Mouse (Mus musculus) retina, postnatal 7 days (tissue): ENCODE data around the gene Lcn11.
"Not testable (repeated sequence)": the region's sequence is repeated elsewhere in the genome, so short reads cannot be mapped to it uniquely, and the experiment has no call there.

Experiments used
- DNase-seq: peaks from one replicate; pipeline ENCODE4 v3.0.0-alpha.2; 2012; ENCODE audit warnings: low read depth, low spot score

Lcn11 gene

DNA sequence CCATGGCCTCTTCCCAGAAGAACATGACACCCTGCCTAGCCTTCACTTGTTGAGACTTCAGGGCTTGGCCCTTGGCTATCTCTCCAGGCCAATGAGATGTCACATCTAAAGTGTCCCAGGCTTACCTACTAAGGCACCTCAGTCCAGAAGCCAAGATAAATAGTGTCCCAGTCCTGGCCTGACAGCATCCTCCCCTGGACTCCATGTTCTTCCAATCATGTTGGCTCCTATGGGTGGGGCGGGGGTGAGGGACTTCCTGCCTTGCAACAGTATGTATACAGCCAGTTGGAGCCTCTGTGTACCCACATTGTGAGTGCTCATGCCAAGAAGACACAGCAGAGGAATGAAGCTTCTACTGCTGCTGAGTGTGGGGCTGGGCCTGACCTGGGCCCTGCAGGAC, at the start of gene Lcn11:
Gene Lcn11 (plus strand): TSS at position 301 of the 400 bp plus-strand sequence.
- no peak for DNase-seq

DNA sequence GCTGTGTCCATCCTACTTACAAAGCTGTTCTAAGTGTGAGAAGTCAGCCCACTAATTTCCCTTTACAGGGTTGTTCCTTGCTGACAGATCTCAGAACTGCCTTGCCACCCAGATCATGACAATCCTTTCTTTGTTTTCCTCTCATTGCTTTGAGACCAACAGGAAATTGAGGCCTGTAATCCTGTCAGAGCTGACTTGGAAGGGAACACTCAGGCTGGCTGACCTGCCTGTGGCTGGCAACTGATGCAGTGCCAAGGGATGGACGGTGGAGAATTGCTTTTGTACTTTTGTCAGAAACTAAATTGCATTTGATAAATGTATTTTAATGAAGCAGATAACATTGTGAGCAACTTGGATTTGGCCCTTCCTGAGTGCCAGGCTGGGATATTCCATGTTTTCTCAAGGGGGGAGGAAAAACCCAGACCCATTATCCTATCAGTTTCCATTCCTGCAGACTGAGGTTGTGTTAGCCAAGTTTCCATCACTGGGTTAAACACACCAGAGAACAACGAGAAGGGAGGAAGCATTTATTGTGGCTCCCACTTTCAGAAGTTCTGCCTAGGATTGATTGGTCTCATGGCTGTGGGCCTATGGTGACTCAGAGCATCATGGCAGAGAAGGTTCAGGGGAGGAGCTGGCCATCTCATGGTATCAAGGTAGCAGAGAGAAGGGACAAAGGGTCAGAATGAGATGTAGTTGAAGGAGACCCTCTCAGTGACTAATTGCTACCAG, 43.5 kb upstream of the Lcn11 start:
- no peak for DNase-seq

DNA sequence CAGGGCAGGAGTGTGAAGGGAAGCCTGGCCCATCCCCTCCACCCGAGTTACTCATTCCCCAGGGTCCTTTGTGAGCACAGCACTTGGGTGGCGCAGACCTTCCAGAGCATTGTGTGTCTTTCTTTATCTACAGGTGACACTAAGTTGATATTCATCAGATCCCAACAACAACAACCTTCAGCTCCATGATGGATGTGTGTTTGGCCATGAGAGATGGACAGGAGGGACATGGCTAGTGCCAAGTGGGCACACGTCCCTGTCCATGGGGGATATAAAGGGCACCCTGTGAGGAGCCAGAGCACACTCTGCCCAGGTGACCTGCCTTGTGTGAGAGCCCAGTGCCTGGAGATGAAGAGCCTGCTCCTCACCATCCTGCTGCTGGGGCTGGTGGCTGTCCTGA, 40.1 kb upstream of the Lcn11 start, which contains the start of gene Obp2b:
Gene Obp2b (plus strand): TSS at position 301 of the 400 bp plus-strand sequence.
- DNase-seq = not testable (repeated sequence)

DNA sequence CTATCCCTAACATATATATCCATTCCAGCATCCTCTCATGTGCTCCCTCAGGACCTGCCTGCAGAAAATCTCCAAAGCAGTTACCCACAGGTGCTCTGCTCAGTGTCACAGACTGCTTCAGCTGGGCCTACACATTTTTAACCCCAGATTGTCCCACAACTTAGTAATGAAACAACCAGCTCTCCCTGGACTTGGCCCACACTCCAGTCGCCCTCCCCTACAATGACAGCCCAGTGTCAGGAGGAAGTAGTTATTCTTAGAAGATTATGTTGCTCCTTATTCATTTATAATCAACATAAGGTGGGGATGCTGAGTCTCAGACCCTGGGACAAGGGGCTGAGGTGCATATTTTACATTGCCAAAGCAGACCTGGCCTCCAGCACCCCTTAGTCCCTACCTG, 35.1 kb upstream of the Lcn11 start:
- DNase-seq = no peak

DNA sequence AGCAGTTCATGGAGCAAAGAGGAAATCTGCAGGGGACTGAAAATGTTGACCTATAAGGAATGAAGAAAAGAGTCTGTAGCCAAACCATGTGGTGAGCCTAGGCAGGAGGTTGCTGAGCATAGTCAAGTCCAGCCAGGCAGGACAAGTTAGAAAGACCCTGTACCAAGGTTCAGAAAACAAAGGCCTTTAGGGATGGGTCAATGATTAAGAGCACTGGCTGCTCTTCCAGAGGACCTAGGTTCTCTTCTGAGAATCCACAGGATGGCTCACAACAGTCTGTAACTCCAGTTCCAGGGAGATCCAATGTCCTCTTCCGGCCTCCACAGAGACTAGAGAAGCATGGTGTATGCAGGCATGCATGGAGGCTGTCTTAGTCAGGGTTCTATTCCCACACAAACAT, 22.6 kb upstream of the Lcn11 start:
- DNase-seq = no peak

DNA sequence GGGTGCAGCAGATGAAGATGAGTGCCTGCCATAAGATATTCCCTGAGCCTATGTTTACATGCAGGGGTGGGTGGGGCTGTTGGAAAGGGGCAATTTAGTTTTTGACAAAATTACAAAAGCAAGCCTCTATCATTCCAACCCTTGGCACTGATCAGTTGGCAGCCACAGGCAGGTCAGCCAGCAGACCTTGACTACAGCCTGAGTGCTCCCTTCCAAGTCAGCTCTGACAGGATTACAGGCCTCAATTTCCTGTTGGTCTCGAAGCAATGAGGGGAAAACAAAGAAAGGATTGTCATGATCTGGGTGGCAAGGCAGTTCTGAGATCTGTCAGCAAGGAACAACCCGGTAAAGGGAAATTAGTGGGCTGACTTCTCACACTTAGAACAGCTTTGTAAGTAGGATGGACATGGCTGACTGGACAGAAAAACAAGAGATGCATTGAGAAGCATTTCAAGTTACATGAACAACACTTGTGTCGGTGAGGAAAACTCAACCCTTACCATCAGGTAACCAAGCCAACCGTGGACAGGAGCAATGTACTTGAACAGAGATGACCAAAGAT, 18.7 kb upstream of the Lcn11 start:
- no peak for DNase-seq

DNA sequence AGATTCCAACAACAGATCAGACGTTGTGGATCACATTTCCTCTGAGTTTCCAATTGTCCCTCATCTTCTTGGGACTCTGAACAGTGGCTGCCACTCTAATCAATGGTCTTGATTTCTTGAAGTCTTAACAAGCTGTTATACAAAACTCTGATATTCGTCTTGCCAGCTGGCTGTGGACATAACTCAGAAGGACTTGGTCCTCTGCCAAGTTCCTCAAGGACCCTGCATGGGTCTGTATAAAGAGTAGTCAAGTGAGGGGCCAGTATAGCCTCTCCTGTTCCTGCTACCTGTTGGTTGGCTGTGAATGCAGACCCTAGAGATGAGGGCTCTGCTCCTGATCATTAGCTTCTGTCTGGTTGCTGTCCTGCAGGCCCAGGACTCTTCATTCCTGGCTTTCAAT, 11.5 kb upstream of the Lcn11 start, which contains the start of gene Lcn3:
Gene Lcn3 (plus strand): TSS at position 301 of the 400 bp plus-strand sequence.
- no peak for DNase-seq

DNA sequence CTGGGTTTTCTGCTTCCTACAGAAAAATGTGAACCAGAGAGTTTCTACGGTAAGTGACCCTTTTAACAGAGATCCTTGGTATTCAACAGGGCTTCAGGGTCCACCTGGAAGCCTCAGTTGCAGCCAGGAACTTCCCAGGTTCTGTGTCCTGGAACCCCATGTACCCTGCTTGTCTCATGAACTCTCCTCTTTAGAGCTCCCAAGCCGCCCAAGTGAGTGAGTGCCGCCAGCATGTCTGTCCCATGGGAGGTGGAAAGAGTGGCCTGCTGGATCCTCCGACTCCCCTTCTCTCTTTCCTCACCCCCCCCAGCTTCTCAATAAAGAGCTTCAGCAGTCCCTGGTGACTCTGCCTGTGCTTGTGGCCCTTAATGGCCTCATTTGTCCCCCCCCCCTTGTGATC, 9.1 kb upstream of the Lcn11 start:
- DNase-seq = no peak

DNA sequence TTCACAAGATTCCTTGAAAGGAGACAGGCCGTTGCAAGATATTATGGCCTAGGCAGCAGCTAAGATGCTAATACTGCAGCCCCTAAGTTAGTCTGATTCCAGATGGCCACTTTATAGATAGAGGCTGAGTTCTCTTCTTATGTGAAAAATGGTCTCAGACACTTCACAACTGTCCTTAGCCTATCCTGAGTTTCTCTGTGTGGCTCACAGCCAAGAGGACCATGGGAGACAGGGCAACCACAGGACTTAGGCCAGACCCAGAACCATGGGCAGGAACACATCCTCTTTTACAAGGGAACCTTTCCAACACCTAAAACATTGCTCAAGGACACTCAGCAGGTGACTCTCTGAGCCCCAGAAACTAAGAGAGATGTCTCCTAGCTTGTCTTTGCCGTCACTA, 3.3 kb upstream of the Lcn11 start:
- DNase-seq = no peak

DNA sequence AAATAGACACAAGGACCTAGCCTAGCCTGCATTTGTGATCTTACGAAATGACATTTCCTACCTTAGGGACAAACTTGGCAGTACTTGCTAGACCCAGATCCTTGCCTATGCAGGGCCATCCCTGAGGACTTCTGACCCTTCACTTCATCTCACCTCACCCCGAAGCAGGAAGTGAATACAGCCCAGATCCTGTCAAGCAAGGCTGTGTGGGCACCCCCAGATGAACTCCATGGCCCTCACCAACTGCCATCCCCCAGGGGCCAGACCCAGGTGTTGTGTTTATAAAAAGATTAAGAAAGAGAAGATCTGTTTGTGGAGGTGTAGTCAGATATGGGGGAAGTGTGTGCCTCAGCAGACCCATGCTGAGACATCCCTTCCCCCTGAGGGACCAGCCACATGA, 2.2 kb upstream of the Lcn11 start:
- DNase-seq = no peak

DNA sequence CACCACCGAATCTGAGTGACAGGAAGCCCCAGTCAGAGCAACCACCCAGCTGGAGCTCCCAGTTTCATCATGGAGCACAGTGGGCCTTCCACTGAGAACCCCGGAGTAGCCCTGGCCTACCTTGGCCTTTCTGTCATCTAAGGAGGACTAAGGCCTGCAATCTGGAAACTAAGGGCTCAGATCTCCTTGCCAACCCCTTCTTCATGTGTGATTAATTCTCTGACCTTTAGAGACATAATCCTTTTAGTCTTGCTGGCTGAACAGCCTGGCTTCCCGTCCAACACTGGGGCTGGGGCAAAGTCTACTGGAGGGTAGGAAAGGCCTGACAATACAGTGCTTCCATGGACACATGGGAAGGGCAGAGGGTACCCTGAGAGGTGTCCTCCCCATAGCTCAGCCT, 826 bp upstream of the Lcn11 start:
- no peak for DNase-seq

DNA sequence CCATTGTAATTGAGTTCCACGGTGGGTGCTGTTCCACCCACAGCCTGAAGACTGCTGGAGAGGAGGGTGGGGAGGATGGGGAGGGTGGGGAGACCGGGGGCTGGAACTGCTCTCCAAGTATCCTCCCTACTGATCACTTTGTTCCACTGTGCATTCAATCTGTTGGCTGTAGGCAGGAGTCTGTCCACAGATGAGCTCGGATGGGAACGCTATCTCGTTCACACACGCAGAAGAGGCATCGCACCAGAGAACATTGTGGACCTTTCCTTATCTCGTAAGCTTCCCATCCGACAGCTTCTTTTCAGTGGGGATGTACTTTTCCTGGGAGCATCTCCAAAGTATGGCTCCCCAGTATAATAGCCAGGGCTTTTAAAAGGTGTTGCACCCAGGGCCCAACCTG, 2.3 kb downstream of the Lcn11 start:
- DNase-seq = no peak

DNA sequence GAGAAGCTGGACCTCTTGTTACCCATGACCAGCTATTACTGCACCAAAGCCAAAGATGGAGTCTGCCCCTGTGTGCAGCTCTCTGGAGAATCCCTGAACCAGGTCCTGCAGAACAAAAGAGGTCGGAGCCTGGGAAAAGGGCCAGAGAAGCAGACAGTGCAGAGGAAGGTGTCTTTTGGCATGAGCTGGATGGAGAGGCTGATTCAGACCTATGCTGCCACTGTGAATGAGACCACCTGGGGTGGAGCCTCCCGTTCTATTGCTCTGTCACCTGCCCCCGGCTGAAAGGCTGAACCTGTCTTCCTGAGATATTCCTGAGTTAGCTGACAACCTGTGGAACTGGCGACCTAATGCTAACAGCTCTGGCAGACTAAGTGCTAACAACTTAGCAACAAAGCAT, 4.1 kb downstream of the Lcn11 start:
- DNase-seq = no peak

DNA sequence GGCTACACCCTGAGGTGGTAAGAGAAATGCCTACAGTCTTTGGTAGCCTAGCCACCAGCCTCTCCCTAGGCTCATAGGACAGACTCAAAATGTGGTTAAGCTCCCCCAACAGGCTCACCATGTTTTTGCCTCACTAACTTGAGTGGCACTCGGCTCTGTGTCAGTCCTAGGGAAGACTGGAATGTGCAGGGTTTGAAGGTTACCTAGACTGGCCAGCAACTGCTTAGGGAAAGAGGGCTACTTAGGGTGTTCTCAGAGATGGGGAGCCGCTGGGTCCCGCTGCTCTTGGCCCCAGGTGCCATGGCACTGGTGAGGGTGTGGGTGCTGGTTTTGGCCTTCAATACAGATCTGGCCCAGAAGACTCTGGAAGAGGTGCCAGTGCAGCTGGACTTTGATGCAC, 5.1 kb downstream of the Lcn11 start, which contains the start of gene Gm13539:
Gene Gm13539 (plus strand): TSS at position 301 of the 400 bp plus-strand sequence.
- no peak for DNase-seq

DNA sequence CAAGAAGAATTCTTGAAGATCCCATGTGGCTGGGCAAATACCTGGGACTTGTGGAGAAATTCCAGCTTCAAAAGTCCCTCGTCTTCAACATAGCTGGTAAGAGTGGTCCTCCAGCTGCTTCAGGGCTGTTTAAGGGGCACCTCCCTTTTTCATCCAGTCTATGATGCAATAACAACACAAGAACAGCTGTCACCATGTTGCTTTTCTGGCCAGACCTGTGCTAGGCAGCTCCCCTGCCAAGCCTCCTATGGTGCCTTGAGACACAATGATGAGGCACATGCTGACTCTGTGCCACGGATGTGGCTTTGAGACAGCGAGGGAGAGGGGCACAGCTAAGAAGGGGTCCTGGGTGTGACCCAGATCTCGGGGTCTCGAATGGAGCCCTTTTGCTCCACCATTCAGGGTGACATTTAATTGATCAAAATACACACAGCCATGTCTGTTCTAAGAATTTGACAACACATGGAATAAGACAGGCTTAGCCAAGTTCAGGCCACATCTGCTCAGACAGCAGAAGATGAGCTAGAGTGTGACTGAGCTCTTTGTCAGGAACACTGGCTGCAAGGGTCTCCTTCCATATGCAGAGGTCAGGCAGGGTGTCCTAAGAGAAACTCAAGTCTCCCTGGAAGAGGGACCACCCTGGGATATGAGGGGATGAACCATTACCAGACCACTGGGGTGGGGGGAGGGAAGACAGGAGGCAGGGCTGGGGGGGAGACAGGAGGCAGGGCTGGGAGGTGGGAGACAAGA, 8.9 kb downstream of the Lcn11 start:
- DNase-seq = no peak

DNA sequence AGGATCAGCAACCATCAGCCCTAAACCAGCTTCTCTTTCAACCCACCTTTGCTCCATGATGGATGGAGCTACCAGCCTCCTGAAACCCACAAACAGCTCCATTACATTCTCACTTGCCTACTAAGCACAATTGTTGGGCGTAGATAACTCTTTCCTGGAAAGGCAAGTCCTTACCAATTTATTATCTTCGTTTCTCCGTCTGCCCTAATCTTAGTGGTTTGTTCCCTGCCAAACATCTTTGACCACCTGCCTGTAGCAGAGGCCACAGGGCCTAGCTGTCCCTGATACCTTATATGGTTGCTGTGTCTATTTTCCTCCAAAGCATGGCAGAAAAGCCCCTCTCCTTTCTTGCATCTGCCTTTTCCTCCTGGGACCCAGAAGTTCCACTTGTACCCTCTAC, 12.3 kb downstream of the Lcn11 start:
- DNase-seq = no peak

DNA sequence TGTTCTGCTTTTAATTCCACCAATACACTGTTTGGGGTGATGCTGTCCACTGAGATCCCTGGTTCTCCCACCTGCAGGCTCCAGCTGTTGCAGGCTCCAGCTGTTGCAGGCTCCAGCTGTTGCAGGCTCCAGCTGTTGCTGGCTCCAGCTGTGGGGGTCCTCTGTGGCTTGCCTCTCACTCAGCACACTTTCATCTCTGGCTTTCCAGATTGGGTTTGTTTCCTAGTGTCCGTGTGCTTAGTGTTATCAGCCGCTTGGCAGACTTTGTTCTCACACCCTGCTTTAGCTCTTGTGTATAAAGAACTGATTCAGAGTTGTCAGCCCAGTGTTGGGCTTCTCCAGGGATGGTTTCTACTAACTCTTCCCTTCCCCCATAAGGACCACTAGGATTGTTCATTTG, 20.8 kb downstream of the Lcn11 start:
- no peak for DNase-seq

DNA sequence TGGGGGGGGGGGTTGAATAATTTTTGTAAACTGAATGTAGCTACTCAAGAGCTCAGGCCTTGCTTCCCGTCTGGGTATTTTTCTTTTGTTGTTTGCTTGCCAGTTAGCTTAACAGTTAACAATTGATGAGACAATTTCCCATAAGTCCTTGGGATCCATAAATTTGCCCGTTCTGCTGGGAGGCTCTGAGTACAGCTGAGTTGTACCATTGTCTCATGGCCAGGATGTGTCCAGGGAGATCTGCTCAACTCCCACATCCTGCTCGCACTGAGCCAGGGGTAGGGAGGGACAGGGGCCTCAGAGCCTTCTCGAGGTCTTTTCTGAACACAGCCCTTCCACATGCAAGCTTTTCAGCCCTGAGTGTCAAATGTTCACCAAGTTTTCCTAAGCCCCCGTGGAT, 21.2 kb downstream of the Lcn11 start:
- DNase-seq = no peak

DNA sequence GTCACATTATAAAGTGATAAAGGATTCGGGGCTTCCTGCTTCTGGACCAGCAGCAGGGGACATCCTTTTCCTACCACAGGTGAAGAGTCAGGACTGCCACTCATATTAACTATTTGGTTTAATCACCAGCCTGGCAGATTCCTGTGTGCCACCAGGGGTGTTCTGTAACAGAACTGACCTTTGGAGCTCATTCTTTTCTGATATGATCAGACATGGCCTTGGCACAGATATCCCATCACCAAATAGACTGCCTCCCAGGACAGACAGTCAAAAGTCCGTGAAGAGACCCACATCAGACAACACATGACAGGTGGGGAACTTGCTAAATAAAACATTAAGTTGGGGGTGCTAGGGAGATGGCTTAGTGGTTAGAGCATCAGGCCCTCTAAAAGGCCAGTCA, 34.9 kb downstream of the Lcn11 start:
- DNase-seq = no peak

DNA sequence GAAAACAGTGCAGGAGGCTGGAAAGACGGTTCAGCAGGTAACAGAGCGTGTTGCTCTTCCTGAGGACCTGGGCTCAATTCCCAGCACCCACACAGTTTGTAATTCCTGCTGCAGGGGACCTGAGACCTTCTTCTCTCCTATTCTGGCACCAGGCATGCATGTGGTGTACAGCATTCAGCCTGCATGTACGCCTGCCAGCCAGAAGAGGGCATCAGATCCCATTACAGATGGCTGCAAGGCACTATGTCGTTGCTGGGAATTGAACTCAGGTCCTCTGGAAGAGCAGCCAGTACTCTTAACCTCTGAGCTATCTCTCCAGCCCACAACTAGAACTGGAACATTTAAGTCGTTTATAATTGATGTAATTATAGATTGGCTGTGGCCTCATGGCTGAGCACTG, 36.5 kb downstream of the Lcn11 start:
- no peak for DNase-seq

DNA sequence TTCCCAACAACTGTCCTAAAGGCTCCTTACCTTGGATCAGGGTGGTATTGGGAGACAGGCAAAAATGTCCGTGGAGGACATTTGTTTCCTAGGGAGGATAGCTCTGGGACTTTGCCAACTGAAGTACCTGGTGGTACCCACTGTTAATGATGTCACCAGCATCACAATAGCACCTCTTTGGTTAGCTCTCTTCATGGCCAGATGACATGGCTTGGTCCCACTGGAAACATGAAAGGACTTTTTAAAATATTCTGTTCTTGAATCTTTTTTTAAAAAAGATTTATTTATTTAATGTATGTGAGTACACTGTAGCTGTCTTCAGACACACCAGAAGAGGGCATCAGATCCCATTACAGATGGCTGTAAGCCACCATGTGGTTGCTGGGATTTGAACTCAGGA, 38.9 kb downstream of the Lcn11 start, which contains the start of gene Glt6d1:
Gene Glt6d1 (minus strand): TSS at position 101 of the 400 bp plus-strand sequence.
- DNase-seq = not testable (repeated sequence)

DNA sequence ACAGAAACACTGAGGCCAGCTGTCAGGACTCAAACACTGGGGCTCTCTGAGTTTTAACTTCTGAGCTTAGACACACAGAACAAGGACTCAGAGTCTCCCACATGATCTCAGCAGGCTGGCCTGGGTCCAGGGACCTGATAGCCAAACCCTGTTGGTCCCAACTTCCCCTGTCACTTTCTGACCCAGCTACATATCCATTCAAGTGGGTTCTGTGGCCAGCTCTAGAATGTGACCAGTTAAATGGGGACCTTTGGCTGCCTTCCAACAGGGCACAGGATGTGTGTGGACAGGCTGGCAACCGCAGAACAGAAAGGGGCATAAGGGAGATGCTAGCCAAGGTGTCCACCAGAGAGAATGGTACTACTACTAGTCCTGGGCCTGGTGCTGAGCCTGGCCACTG, 46.0 kb downstream of the Lcn11 start, which contains the start of gene Lcn9:
Gene Lcn9 (plus strand): TSS at position 348 of the 400 bp plus-strand sequence.
- no peak for DNase-seq

DNA sequence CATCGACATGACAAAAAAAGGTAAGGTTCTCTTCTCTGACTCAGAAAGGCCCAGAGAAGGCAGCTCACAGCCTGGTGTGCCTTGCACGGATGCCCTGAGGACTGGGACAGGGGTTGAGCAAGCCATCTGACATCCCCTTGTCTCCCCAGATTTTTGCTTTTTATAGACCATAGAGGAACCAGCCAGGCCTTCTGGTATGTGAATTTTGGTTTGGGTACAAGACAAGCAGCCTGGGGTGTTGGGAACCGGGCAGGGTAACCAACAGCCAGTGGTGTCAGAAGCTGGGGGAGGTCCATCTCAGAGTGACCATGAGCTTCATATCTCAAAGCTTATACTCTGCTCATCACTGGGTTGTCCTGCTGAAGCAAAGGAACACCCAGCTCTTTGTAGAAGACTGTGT, 47.9 kb downstream of the Lcn11 start:
- DNase-seq = no peak
